Mouse (Mus musculus) ES-Bruce4 (cell line): ENCODE results near the gene Pank3. TPM values are rescaled to one million over a fixed set of nuclear protein-coding genes. Genes with fewer than 3 reads are reported as not detected.

Experiments used
- H3K27ac ChIP-seq: 2 replicates; pipeline ENCODE4 v1.5.1; 2012; ENCODE audit warnings: low read length, inconsistent platforms; ENCODE audit not compliant: insufficient read depth
- H3K27me3 ChIP-seq: 2 replicates; pipeline ENCODE4 v1.6.1; 2012; ENCODE audit warnings: mild to moderate bottlenecking, low read length, inconsistent platforms; ENCODE audit not compliant: control insufficient read depth, poor library complexity, insufficient read depth, severe bottlenecking
- H3K36me3 ChIP-seq: 2 replicates; pipeline ENCODE4 v1.6.1; 2012; ENCODE audit warnings: inconsistent platforms, mild to moderate bottlenecking, low read length, moderate library complexity; ENCODE audit not compliant: control insufficient read depth, poor library complexity, insufficient read depth, severe bottlenecking
- H3K4me1 ChIP-seq: one replicate; pipeline ENCODE4 v1.8.1; 2011; ENCODE audit warnings: low read length; ENCODE audit not compliant: control insufficient read depth, insufficient read depth
- H3K4me3 ChIP-seq: 2 replicates; pipeline ENCODE4 v1.5.1; 2011; ENCODE audit warnings: low read depth, mild to moderate bottlenecking, low read length
- H3K9ac ChIP-seq: 2 replicates; pipeline ENCODE4 v1.6.1; 2012; ENCODE audit warnings: low read depth, mild to moderate bottlenecking, inconsistent platforms; ENCODE audit not compliant: poor library complexity, severe bottlenecking
- H3K9me3 ChIP-seq: replicated peaks from 2 replicates; pipeline ENCODE4 v1.6.1; 2012; ENCODE audit warnings: mild to moderate bottlenecking, low read length, inconsistent platforms; ENCODE audit not compliant: control insufficient read depth, poor library complexity, insufficient read depth, severe bottlenecking
- CTCF ChIP-seq: IDR thresholded peaks from one replicate; pipeline ENCODE4 v1.8.1; 2011; ENCODE audit warnings: low read depth, low read length
- EP300 ChIP-seq: IDR thresholded peaks from 2 replicates; pipeline ENCODE4 v1.6.1; 2011; ENCODE audit warnings: low read depth, low read length; ENCODE audit not compliant: insufficient read depth
- POLR2A ChIP-seq: IDR thresholded peaks from one replicate; pipeline ENCODE4 v1.8.1; 2011; ENCODE audit warnings: low read length; ENCODE audit not compliant: insufficient read depth
- polyA plus RNA-seq: library from polyadenylated mRNA; stranded (reverse); fragments of >200 nt; gene quantifications from 2 replicates; pipeline ENCODE4 v1.2.4, GENCODE M21; 2011; ENCODE audit warnings: low read depth; ENCODE audit not compliant: missing spikeins, insufficient read depth, insufficient read length

Gene Pank3
- polyA plus RNA-seq, 1 experiment: 29.3 TPM

GRCm38 (mm10) chr11:35833270-35833669 is 64.0 kb downstream of the Pank3 start:
- Histone ChIP-seq H3K4me1 (no peaks in the 10 kb centered on the region), H3K4me3 (peak overlapping the region; percentile 96), H3K9me3 (no peaks in the 10 kb centered on the region), H3K36me3 (peaks cover 39% of the 10 kb centered on the region), H3K9ac (peak overlapping the region; percentile 89), H3K27me3 (no peaks in the 10 kb centered on the region), H3K27ac (no peak overlapping the region)
- no peak for TF ChIP-seq CTCF
- TF ChIP-seq EP300: no peak
- no peak for TF ChIP-seq POLR2A

DNA sequence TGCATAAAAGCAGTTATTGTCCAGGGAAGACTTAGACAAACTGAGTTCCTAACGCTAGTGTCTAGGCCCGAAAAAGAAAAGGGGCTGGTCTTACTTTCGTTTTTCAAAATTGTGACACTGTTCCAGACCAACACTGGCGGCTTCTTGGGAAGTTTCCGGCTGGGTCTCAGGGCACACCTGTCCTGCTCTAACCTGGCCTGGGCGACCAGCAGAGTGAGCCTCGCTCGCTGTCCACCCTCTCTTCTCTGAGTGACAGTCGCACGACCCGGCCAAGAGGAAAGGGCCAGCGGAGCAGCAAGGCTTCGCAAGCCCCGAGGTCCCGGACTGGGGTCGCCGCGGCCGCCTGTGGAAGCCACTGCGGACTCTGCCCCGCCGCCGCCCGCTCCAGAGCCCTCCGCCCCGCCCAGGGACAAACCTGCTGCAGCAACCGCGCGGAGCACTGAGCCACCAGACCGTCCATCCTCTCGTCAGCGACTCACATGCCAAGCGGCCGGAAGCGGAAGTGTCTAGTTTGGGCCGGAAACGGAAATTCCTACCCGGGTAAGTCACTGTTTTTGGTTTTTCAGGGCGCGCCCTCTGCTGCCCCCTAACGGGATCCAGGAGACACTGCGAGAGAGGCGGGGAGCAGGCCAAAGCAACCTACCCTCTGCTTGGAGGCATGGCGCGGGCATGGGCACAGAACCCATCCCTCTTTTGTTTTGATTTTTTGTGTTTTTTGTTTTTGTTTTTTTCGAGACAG is 64.9 kb downstream of the Pank3 start, which contains the start of gene Rars:
Rars (minus strand) TSS at position 485 of the 739 bp plus-strand sequence.
- H3K4me1 ChIP-seq: no peaks in the 10 kb centered on the region
- H3K4me3 ChIP-seq: peak within 1 kb of the TSS; percentile 96
- peak within 1 kb of the TSS; percentile 89 for H3K9ac ChIP-seq
- H3K27me3 ChIP-seq: no peaks in the 10 kb centered on the region
- peaks cover 32% of the 10 kb centered on the region for H3K36me3 ChIP-seq
- peak; percentile 81 for TF ChIP-seq CTCF
- TF ChIP-seq EP300: no peak
- peak; percentile 61 for TF ChIP-seq POLR2A
- H3K9me3 ChIP-seq: no peaks in the 10 kb centered on the region
- H3K27ac ChIP-seq: no peak within 1 kb of the TSS

DNA sequence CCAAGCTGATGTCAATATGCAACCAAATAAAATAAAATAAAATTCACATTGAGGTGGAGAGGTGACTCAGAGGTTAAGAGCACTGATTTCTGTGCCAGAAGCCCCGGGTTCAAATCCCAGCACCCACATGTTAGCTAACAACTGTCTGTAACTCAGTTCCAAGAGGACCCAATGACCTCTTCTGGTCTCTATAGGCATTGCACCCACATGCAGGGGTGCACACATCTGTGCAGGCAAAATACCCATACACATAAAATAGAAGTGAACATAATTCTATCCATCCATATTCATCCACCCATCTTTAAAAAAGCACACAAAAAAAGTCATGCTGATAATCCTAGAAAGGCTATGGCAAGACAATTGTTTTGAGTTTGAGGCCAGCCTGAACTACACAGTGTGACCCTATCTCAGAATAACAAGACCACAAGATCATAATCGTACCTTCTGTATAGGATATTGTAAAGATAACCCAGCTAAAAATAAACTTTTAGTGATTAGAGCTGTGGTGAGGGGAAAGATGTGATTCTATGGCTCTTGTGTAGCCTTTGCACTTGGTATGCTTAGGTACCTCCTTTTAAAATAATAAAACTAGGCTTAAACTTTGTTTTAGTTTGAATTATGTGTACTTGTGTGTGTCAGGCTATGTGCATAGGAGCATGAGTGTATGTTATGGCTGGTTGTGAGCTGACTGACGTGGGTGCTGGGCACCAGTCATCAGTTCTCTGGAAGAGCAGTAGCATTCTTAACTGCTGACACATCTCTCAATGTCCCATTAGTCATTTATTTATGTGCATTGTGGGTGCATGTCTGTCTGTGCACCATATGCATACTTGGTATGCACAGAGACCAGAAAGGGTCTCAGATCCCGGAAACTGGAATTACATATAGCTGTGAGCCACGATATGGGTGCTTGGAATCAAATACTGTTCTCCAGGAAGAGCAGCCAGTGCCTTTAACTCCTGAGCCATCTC is 68.2 kb downstream of the Pank3 start:
- TF ChIP-seq CTCF (no peak), POLR2A (no peak)
- Histone ChIP-seq H3K4me1 (no peaks in the 10 kb centered on the region), H3K4me3 (no peak overlapping the region), H3K36me3 (peaks cover 9% of the 10 kb centered on the region), H3K27ac (no peak overlapping the region), H3K27me3 (no peaks in the 10 kb centered on the region), H3K9me3 (no peaks in the 10 kb centered on the region), H3K9ac (no peak overlapping the region)

GRCm38 (mm10) chr11:35838345-35839338 is 69.4 kb downstream of the Pank3 start:
- H3K9ac ChIP-seq: no peak overlapping the region
- H3K4me1 ChIP-seq: no peaks in the 10 kb centered on the region
- H3K36me3 ChIP-seq: 0 out of 2 replicates have a peak, but pooled peaks cover 4% of the 10 kb centered on the region
- no peak for TF ChIP-seq POLR2A
- peak; percentile 76; the same call in 1 of the 2 replicates for TF ChIP-seq EP300
- TF ChIP-seq CTCF: no peak
- H3K27ac ChIP-seq: no peak overlapping the region
- H3K4me3 ChIP-seq: no peak overlapping the region
- no peaks in the 10 kb centered on the region for H3K27me3 ChIP-seq
- H3K9me3 ChIP-seq: no peaks in the 10 kb centered on the region

DNA sequence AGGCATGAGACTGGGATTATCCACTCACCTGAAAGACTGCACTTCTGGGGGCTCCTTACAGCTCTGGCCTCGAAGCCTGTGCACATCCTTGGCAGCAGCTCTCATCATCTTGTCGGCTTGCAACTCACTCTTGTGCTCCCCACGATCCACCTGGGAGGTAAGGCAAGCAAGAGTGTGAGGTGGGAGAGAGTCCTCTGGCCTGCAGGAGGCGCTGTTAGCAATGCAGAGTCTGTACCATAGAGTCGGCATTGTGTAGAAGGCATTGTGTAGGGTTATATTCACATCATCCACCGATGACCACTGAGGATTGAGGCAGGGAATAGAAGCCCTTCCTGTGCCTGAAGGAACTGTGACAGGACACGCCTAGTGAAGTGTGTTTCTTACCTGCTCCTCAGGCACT is 71.0 kb downstream of the Pank3 start:
- no peak overlapping the region for H3K9ac ChIP-seq
- 0 out of 2 replicates have a peak, but pooled peaks cover 4% of the 10 kb centered on the region for H3K36me3 ChIP-seq
- no peaks in the 10 kb centered on the region for H3K4me1 ChIP-seq
- peak overlapping the region; percentile 49 for H3K27ac ChIP-seq
- H3K9me3 ChIP-seq: no peaks in the 10 kb centered on the region
- H3K27me3 ChIP-seq: no peaks in the 10 kb centered on the region
- H3K4me3 ChIP-seq: peak overlapping the region; percentile 6
- TF ChIP-seq POLR2A (no peak), CTCF (peak; percentile 93), EP300 (peak; percentile 27; the same call in 1 of the 2 replicates)
